Mouse (Mus musculus) v-Abl transformed pro-B cells (cell line): Measurements from ENCODE around the gene Gprc5a.

Experiments
- in situ Hi-C, 2 experiments: fragments of 400-800 bp; cut with MboI; formaldehyde crosslinking; loops; one replicate each; pipeline ENCODE4 v1.15.1; 2025; ENCODE audit not compliant: unreplicated experiment in 2 of 2

Gprc5a gene

DNA sequence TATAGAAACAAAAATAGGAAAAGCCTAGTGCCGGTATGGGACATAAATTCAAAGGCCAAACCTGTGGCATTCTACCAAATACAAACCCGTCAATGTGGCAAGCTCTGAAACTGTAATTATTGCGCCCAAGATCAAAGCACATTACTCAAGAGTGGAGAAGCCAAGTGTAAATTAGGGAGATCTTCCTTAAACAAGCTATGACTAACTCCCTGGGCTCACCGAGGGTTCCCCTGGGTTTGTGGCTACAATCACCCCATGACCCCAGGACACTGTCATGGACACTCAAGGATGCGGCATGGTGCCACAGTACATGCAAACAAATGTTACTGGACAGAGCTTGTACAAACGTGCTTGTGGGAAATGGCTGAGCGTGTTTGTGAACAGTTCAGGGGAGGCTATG lies 67.6 kb downstream of the Gprc5a start:
- in situ Hi-C loops = loop anchor here in 1 of 2 experiments (25.0 kb wide), 1 partner anchor 696 kb away; no protein-coding TSS in a partner anchor

DNA sequence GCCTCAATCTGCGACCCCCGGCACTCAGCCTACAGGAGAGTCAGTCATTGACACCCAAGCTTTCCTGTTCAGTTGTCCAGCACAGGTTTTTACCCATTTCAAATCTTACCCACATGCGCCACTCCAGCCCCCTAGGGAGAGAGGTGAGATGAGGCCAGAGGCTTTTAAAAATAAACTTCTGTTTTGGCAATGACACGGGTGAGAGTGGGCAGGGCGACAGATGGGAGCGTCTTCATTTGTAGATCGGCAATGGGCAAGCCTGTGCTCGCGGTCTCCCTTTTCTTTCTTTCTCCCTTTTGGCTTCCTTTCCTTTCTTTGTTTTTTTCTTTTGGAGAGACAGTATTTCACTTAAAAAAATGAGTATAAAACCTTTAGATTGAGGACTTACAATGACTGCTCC lies 68.0 kb downstream of the Gprc5a start:
- in situ Hi-C loops = loop anchor here in 1 of 2 experiments (25.0 kb wide), 1 partner anchor 696 kb away; no protein-coding TSS in a partner anchor
